Mouse (Mus musculus): ENCODE data around the gene Pigb. TPM values are rescaled to one million over a fixed set of nuclear protein-coding genes. Genes with fewer than 3 reads are reported as not detected.

The Pigb gene
- polyA plus RNA-seq, 1 experiment from 2014 or later: 13.2 TPM

- no peak overlapping the region for H3K4me3 ChIP-seq (replicated peaks; ENCODE audit: low read length)
- H3K36me3 ChIP-seq (replicated peaks; ENCODE audit: control insufficient read depth, insufficient read depth): no peaks in the 10 kb centered on the region
- no peaks in the 10 kb centered on the region for H3K9me3 ChIP-seq (ENCODE audit: control insufficient read depth, low read length)
- H3K4me2 ChIP-seq (replicated peaks): no peak overlapping the region
- WGBS: 91% methylated on average over 5 of the region's 5 CpGs
- DNase-seq (ENCODE audit: low spot score) (no peak), ATAC-seq (ENCODE audit: low FRiP score) (no peak)
- no peaks in the 10 kb centered on the region for H3K27me3 ChIP-seq (ENCODE audit: control insufficient read depth, insufficient read depth, low read length)
- H3K4me1 ChIP-seq (replicated peaks; ENCODE audit: control insufficient read depth, insufficient read depth, low read length): peaks cover 4% of the 10 kb centered on the region; the same call in 1 of the 2 replicates
- no peak overlapping the region for H3K27ac ChIP-seq
- no peak overlapping the region for H3K9ac ChIP-seq
Observed at GRCm38 (mm10) chr9:73073169-73073568, 33.0 kb upstream of the Pigb start.

- no peak for ATAC-seq (ENCODE audit: low FRiP score)
- no peaks in the 10 kb centered on the region for H3K36me3 ChIP-seq (replicated peaks; ENCODE audit: control insufficient read depth, insufficient read depth)
- no peak for DNase-seq (ENCODE audit: low spot score)
- H3K4me3 ChIP-seq (replicated peaks; ENCODE audit: low read length): no peak overlapping the region
- no peaks in the 10 kb centered on the region for H3K27me3 ChIP-seq (ENCODE audit: control insufficient read depth, insufficient read depth, low read length)
- 84% methylated on average over 8 of the region's 8 CpGs for WGBS
- H3K4me2 ChIP-seq (replicated peaks): no peak overlapping the region
- H3K9ac ChIP-seq: no peak overlapping the region
- no peak overlapping the region for H3K27ac ChIP-seq
- H3K9me3 ChIP-seq (ENCODE audit: control insufficient read depth, low read length): no peaks in the 10 kb centered on the region
- peaks cover 9% of the 10 kb centered on the region for H3K4me1 ChIP-seq (replicated peaks; ENCODE audit: control insufficient read depth, insufficient read depth, low read length)
Observed at GRCm38 (mm10) chr9:73072426-73072825, 32.2 kb upstream of the Pigb start.

GRCm38 (mm10) chr9:73070971-73071659 is 30.9 kb upstream of the Pigb start:
- Histone ChIP-seq H3K9ac (no peak overlapping the region), H3K9me3 (ENCODE audit: control insufficient read depth, low read length) (no peaks in the 10 kb centered on the region), H3K4me3 (replicated peaks; ENCODE audit: low read length) (no peak overlapping the region), H3K27me3 (ENCODE audit: control insufficient read depth, insufficient read depth, low read length) (no peaks in the 10 kb centered on the region), H3K36me3 (replicated peaks; ENCODE audit: control insufficient read depth, insufficient read depth) (no peaks in the 10 kb centered on the region), H3K4me1 (replicated peaks; ENCODE audit: control insufficient read depth, insufficient read depth, low read length) (peaks cover 13% of the 10 kb centered on the region), H3K4me2 (replicated peaks) (no peak overlapping the region), H3K27ac (no peak overlapping the region)
- 76% methylated on average over 10 of the region's 10 CpGs for WGBS
- DNase-seq (ENCODE audit: low spot score) (no peak), ATAC-seq (ENCODE audit: low FRiP score) (no peak)

DNA sequence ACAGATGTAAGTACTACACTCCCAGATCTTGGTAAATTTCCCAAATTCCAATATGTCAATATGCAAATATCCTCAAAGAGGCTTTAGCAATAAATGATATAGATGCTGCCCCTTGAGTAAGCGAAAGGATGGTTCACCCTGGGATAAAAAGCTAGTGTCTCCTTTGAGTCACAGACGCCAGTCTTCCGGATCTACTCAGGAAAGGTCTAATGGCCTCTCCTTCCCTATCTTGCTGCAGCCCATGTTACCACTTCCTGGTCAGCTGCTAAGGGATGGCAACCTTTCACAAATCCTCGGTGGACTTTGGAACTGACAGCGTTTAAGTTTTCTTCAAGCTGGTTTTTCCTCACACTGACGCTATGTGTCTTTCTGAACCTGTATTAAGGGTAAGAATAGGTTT is 28.5 kb upstream of the Pigb start:
- H3K4me2 ChIP-seq (replicated peaks): no peak overlapping the region
- WGBS: 89% methylated on average over 6 of the region's 6 CpGs
- H3K27me3 ChIP-seq (ENCODE audit: control insufficient read depth, insufficient read depth, low read length): no peaks in the 10 kb centered on the region
- H3K36me3 ChIP-seq (replicated peaks; ENCODE audit: control insufficient read depth, insufficient read depth): no peaks in the 10 kb centered on the region
- DNase-seq (ENCODE audit: low spot score): no peak
- no peak overlapping the region for H3K27ac ChIP-seq
- no peaks in the 10 kb centered on the region for H3K9me3 ChIP-seq (ENCODE audit: control insufficient read depth, low read length)
- H3K4me1 ChIP-seq (replicated peaks; ENCODE audit: control insufficient read depth, insufficient read depth, low read length): peaks cover 13% of the 10 kb centered on the region
- H3K4me3 ChIP-seq (replicated peaks; ENCODE audit: low read length): no peak overlapping the region
- no peak overlapping the region for H3K9ac ChIP-seq
- no peak for ATAC-seq (ENCODE audit: low FRiP score)

GRCm38 (mm10) chr9:73068230-73068679 is 28.1 kb upstream of the Pigb start:
- H3K9me3 ChIP-seq (ENCODE audit: control insufficient read depth, low read length): no peaks in the 10 kb centered on the region
- DNase-seq (ENCODE audit: low spot score) (no peak), ATAC-seq (ENCODE audit: low FRiP score) (peak; percentile 59; the same call in 1 of the 2 replicates)
- H3K36me3 ChIP-seq (replicated peaks; ENCODE audit: control insufficient read depth, insufficient read depth): no peaks in the 10 kb centered on the region
- no peak overlapping the region for H3K4me2 ChIP-seq (replicated peaks)
- H3K4me3 ChIP-seq (replicated peaks; ENCODE audit: low read length): no peak overlapping the region
- H3K9ac ChIP-seq: no peak overlapping the region
- no peaks in the 10 kb centered on the region for H3K27me3 ChIP-seq (ENCODE audit: control insufficient read depth, insufficient read depth, low read length)
- 49% methylated on average over 6 of the region's 6 CpGs for WGBS
- H3K27ac ChIP-seq: no peak overlapping the region
- H3K4me1 ChIP-seq (replicated peaks; ENCODE audit: control insufficient read depth, insufficient read depth, low read length): peaks cover 13% of the 10 kb centered on the region

GRCm38 (mm10) chr9:73067086-73067485 is 26.9 kb upstream of the Pigb start:
- Histone ChIP-seq H3K9me3 (ENCODE audit: control insufficient read depth, low read length) (no peaks in the 10 kb centered on the region), H3K9ac (no peak overlapping the region), H3K4me2 (replicated peaks) (peak overlapping the region; percentile 6; the same call in 1 of the 2 replicates), H3K36me3 (replicated peaks; ENCODE audit: control insufficient read depth, insufficient read depth) (no peaks in the 10 kb centered on the region), H3K4me3 (replicated peaks; ENCODE audit: low read length) (no peak overlapping the region), H3K4me1 (replicated peaks; ENCODE audit: control insufficient read depth, insufficient read depth, low read length) (peaks cover 13% of the 10 kb centered on the region), H3K27me3 (ENCODE audit: control insufficient read depth, insufficient read depth, low read length) (no peaks in the 10 kb centered on the region), H3K27ac (no peak overlapping the region)
- WGBS: 16% methylated on average over 10 of the region's 10 CpGs
- ATAC-seq (ENCODE audit: low FRiP score) (0 out of 2 replicates have a peak, but pooled peaks have one; percentile 21), DNase-seq (ENCODE audit: low spot score) (no peak)

DNA sequence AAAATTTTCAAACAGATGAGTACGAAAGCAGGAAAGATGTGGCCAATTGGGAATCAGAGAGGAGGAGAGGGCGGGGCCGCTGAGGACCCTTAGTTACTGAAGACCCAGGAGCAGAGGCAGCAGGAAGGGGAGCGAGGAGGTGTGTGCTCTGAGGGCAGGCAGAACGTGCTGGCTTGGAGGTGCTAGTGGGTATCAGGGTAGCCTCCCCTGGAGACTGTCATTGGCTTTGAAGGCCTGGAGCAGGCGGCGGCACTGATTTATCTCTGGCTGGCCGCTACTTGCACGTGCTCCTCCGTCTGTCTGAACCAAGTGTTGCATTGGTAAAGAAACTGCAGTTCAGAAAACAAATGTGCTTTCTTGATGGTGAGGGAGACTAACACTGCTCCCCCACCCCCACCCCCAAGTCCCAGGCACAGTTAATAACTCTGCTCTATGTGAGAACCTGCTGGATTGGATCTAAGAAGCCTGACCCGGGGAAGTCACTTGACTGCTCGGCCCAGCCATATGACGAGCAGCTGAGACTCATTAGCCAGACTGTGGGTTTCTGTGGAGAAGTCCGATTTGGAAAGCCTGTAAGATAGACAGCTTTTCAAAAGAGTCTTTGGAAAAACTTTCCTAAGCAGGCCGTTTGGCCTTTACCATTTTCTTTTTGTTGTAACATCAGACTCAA is 23.6 kb upstream of the Pigb start:
- ATAC-seq (ENCODE audit: low FRiP score) (no peak), DNase-seq (ENCODE audit: low spot score) (no peak)
- H3K36me3 ChIP-seq (replicated peaks; ENCODE audit: control insufficient read depth, insufficient read depth): no peaks in the 10 kb centered on the region
- 0 out of 2 replicates have a peak overlapping the region, but pooled peaks have one; percentile 7 for H3K4me2 ChIP-seq (replicated peaks)
- WGBS: 33% methylated on average over 15 of the region's 15 CpGs
- H3K9ac ChIP-seq: no peak overlapping the region
- H3K27ac ChIP-seq: no peak overlapping the region
- H3K9me3 ChIP-seq (ENCODE audit: control insufficient read depth, low read length): no peaks in the 10 kb centered on the region
- no peaks in the 10 kb centered on the region for H3K27me3 ChIP-seq (ENCODE audit: control insufficient read depth, insufficient read depth, low read length)
- peaks cover 13% of the 10 kb centered on the region for H3K4me1 ChIP-seq (replicated peaks; ENCODE audit: control insufficient read depth, insufficient read depth, low read length)
- H3K4me3 ChIP-seq (replicated peaks; ENCODE audit: low read length): no peak overlapping the region

DNA sequence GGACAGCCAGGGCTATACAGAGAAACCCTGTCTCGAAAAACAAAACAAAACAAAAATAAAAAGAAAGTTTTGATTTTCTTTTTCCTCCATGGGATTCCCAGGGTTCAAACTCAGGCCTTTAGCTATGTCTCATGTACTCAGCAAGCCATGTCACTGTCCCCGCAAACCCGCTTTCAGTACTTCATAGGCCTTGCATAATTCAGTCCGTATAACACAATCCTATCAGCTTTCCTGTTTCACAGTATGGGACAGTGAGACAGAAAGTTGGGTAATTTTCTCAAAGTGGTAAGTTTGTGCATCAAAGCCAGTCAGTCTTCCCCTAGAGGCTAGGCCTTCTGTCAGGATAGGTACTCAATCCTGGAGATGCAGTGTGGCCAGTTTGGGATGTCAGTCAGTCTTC is 19.0 kb upstream of the Pigb start:
- Histone ChIP-seq H3K27me3 (ENCODE audit: control insufficient read depth, insufficient read depth, low read length) (no peaks in the 10 kb centered on the region), H3K9ac (no peak overlapping the region), H3K9me3 (ENCODE audit: control insufficient read depth, low read length) (no peaks in the 10 kb centered on the region), H3K36me3 (replicated peaks; ENCODE audit: control insufficient read depth, insufficient read depth) (no peaks in the 10 kb centered on the region), H3K27ac (no peak overlapping the region), H3K4me1 (replicated peaks; ENCODE audit: control insufficient read depth, insufficient read depth, low read length) (no peaks in the 10 kb centered on the region), H3K4me2 (replicated peaks) (no peak overlapping the region), H3K4me3 (replicated peaks; ENCODE audit: low read length) (no peak overlapping the region)
- ATAC-seq (ENCODE audit: low FRiP score) (no peak), DNase-seq (ENCODE audit: low spot score) (no peak)
- WGBS: 83% methylated on average over 4 of the region's 4 CpGs

DNA sequence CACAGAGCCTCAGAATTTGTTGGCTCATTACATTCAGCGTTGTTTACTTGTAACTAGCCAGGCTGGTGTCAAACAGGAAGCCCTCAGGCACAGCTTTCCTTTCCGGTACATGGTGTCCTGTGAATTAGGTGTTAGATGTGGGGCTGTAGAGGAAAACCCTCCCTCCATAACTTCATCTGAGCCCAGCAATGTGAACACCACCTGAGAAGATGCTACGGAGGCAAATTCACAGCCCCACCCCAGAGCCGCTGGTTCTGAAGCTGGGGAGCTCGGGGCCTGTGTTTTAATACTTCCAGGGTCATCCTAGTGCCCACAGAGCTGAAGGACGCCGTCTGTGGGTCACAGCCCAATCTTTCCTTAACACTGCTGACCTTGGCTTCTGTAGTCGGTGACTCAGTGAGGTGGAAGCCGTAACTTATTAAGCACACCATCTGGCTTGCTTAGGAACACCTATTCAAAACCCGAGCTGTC is 15.3 kb upstream of the Pigb start:
- H3K27ac ChIP-seq: no peak overlapping the region
- ATAC-seq (ENCODE audit: low FRiP score) (no peak), DNase-seq (ENCODE audit: low spot score) (no peak)
- H3K4me1 ChIP-seq (replicated peaks; ENCODE audit: control insufficient read depth, insufficient read depth, low read length): 0 out of 2 replicates have a peak, but pooled peaks cover 6% of the 10 kb centered on the region
- H3K9me3 ChIP-seq (ENCODE audit: control insufficient read depth, low read length): no peaks in the 10 kb centered on the region
- no peak overlapping the region for H3K4me3 ChIP-seq (replicated peaks; ENCODE audit: low read length)
- no peaks in the 10 kb centered on the region for H3K27me3 ChIP-seq (ENCODE audit: control insufficient read depth, insufficient read depth, low read length)
- H3K4me2 ChIP-seq (replicated peaks): no peak overlapping the region
- no peak overlapping the region for H3K9ac ChIP-seq
- H3K36me3 ChIP-seq (replicated peaks; ENCODE audit: control insufficient read depth, insufficient read depth): no peaks in the 10 kb centered on the region
- WGBS: 77% methylated on average over 10 of the region's 10 CpGs

All from hindbrain, embryonic 14.5 days (tissue).